Mouse (Mus musculus): ENCODE data around the gene Tagap1.
"Not testable (repeated sequence)": the region's sequence is repeated elsewhere in the genome, so short reads cannot be mapped to it uniquely, and the experiment has no call there.

- not testable (repeated sequence) for TF ChIP-seq CTCF (IDR thresholded peaks at IDR 0.05; ENCODE audit: low read depth, low read length); POLR2A (IDR thresholded peaks at IDR 0.05; ENCODE audit: borderline replicate concordance, low read depth, low read length)
Measured at GRCm38 (mm10) chr17:6965364-6965763, 4.4 kb upstream of the Tagap1 start.
